Mouse (Mus musculus): ENCODE measurements around the gene Pcdh18. TPM values are rescaled to one million over a fixed set of nuclear protein-coding genes. Genes with fewer than 3 reads are reported as not detected.

The Pcdh18 gene
- total RNA-seq (2015) (not detected in 2 replicates), total RNA-seq (2017) (not detected in 2 replicates)

GRCm38 (mm10) chr3:49756870-49757625, at the start of gene Pcdh18:
Gene Pcdh18 (minus strand): TSS chr3:49757325.
- ATAC-seq (replicated peaks; ENCODE audit: poor library complexity), result 0 out of 2 replicates have a peak, but pooled peaks have one; percentile 11

- ATAC-seq (replicated peaks; ENCODE audit: poor library complexity), result no peak
Observed at GRCm38 (mm10) chr3:49806823-49807222, 49.7 kb upstream of the Pcdh18 start.

GRCm38 (mm10) chr3:49805511-49805910, 48.4 kb upstream of the Pcdh18 start:
- no peak for ATAC-seq (replicated peaks; ENCODE audit: poor library complexity)

- no peak for ATAC-seq (replicated peaks; ENCODE audit: poor library complexity)
Observed at GRCm38 (mm10) chr3:49788296-49788695, 31.2 kb upstream of the Pcdh18 start.

- no peak for ATAC-seq (replicated peaks; ENCODE audit: poor library complexity)
Observed at GRCm38 (mm10) chr3:49787719-49788118, 30.6 kb upstream of the Pcdh18 start.

- no peak for ATAC-seq (replicated peaks; ENCODE audit: poor library complexity)
Observed at GRCm38 (mm10) chr3:49768992-49769738, 12.0 kb upstream of the Pcdh18 start.

- no peak for ATAC-seq (replicated peaks; ENCODE audit: poor library complexity)
Observed at GRCm38 (mm10) chr3:49762711-49763110, 5.6 kb upstream of the Pcdh18 start.

- no peak for ATAC-seq (replicated peaks; ENCODE audit: poor library complexity)
Observed at GRCm38 (mm10) chr3:49761971-49762370, 4.8 kb upstream of the Pcdh18 start.

- ATAC-seq (replicated peaks; ENCODE audit: poor library complexity), result no peak
Observed at GRCm38 (mm10) chr3:49757626-49758019, 498 bp upstream of the Pcdh18 start.

- ATAC-seq (replicated peaks; ENCODE audit: poor library complexity), result no peak
Observed at GRCm38 (mm10) chr3:49755986-49756845, 909 bp downstream of the Pcdh18 start.

- ATAC-seq (replicated peaks; ENCODE audit: poor library complexity), result no peak
Observed at GRCm38 (mm10) chr3:49752766-49753165, 4.4 kb downstream of the Pcdh18 start.

GRCm38 (mm10) chr3:49749491-49750284, 7.4 kb downstream of the Pcdh18 start:
- ATAC-seq (replicated peaks; ENCODE audit: poor library complexity), result no peak

- ATAC-seq (replicated peaks; ENCODE audit: poor library complexity), result no peak
Observed at GRCm38 (mm10) chr3:49748054-49748453, 9.1 kb downstream of the Pcdh18 start.

- ATAC-seq (replicated peaks; ENCODE audit: poor library complexity), result no peak
Observed at GRCm38 (mm10) chr3:49739061-49739460, 18.1 kb downstream of the Pcdh18 start.

GRCm38 (mm10) chr3:49738531-49738930, 18.6 kb downstream of the Pcdh18 start:
- no peak for ATAC-seq (replicated peaks; ENCODE audit: poor library complexity)

- ATAC-seq (replicated peaks; ENCODE audit: poor library complexity), result no peak
Observed at GRCm38 (mm10) chr3:49706503-49706902, 50.6 kb downstream of the Pcdh18 start.

GRCm38 (mm10) chr3:49699951-49700350, 57.2 kb downstream of the Pcdh18 start:
- ATAC-seq (replicated peaks; ENCODE audit: poor library complexity), result no peak

Measured in megakaryocyte progenitor cell, adult 5-6 weeks (primary cell).